Mouse (Mus musculus) liver, postnatal 0 days (tissue): Measurements from ENCODE around the gene Nxpe3. TPM values are rescaled to one million over a fixed set of nuclear protein-coding genes. Genes with fewer than 3 reads are reported as not detected.

Experiments used
- ATAC-seq: fragments of 200-750 bp; cut with Nextera tagmentation; 2 replicates; pipeline ENCODE4 v1.8.0; 2017; ENCODE audit warnings: mild to moderate bottlenecking, moderate library complexity
- DNase-seq: peaks from one replicate; pipeline ENCODE4 v3.0.0-alpha.2; 2016
- H3K27ac ChIP-seq: fragments of 300-500 bp; sonication (generic); 2 replicates; pipeline ENCODE4 v1.5.1; 2014; ENCODE audit warnings: antibody characterized with exemption, moderate library complexity, mild to moderate bottlenecking, low read depth
- H3K27me3 ChIP-seq: fragments of 300-500 bp; sonication (generic); 2 replicates; pipeline ENCODE4 v1.6.1; 2014; ENCODE audit warnings: low read length, control low read depth, mixed read lengths; ENCODE audit not compliant: insufficient read depth
- H3K36me3 ChIP-seq: fragments of 300-500 bp; sonication (generic); replicated peaks from 2 replicates; pipeline ENCODE4 v1.6.1; 2014; ENCODE audit warnings: mild to moderate bottlenecking, control low read depth, low read length, moderate library complexity, mixed read lengths; ENCODE audit not compliant: insufficient read depth
- H3K4me1 ChIP-seq: fragments of 300-500 bp; sonication (generic); 2 replicates; pipeline ENCODE4 v1.6.1; 2014; ENCODE audit warnings: antibody characterized with exemption, mild to moderate bottlenecking, control low read depth; ENCODE audit not compliant: insufficient read depth
- H3K4me2 ChIP-seq: fragments of 300-500 bp; sonication (generic); 2 replicates; pipeline ENCODE4 v1.6.1; 2014; ENCODE audit warnings: low read depth, mild to moderate bottlenecking, low read length, moderate library complexity, mixed read lengths
- H3K4me3 ChIP-seq: fragments of 300-500 bp; sonication (generic); 2 replicates; pipeline ENCODE4 v1.5.1; 2014; ENCODE audit warnings: low read depth, low read length
- H3K9ac ChIP-seq: fragments of 300-500 bp; sonication (generic); replicated peaks from 2 replicates; pipeline ENCODE4 v1.6.1; 2014; ENCODE audit warnings: mild to moderate bottlenecking, moderate library complexity
- H3K9me3 ChIP-seq: fragments of 300-500 bp; sonication (generic); 2 replicates; pipeline ENCODE4 v1.6.1; 2016; ENCODE audit warnings: mild to moderate bottlenecking, control low read depth, low read length, mixed read lengths
- CTCF ChIP-seq: sonication (generic); IDR thresholded peaks from 2 replicates; pipeline ENCODE4 v1.5.1; 2016; ENCODE audit warnings: antibody characterized with exemption, low read depth
- EP300 ChIP-seq: IDR thresholded peaks from 2 replicates; pipeline ENCODE4 v1.6.1; 2016; ENCODE audit warnings: antibody characterized with exemption, low read depth, mild to moderate bottlenecking
- WGBS: fragments of 180-500 bp; shearing (Covaris S2); extraction: QIAGEN DNeasy Blood & Tissue Kit; methylation state at CpG from one replicate; pipeline ENCODE4 v1.1.7; 2014; ENCODE audit not compliant: insufficient replicate concordance; 5-methylcytosine and 5-hydroxymethylcytosine counted together
- polyA plus RNA-seq: library from polyadenylated mRNA; unstranded; fragments of >200 nt; fragmentation: Nextera tagmentation; extraction: Ambion mirVana; gene quantifications from 2 replicates; pipeline ENCODE4 v1.2.1, GENCODE M21; 2015

Gene Nxpe3
- polyA plus RNA-seq, 1 experiment from 2014 or later, result 0.22 TPM

GRCm38 (mm10) chr16:55790326-55790725 lies 104.8 kb downstream of the Nxpe3 start:
- ATAC-seq, result no peak
- no peaks in the 10 kb centered on the region for H3K4me1 ChIP-seq
- no peaks in the 10 kb centered on the region for H3K36me3 ChIP-seq
- WGBS, result 61% methylated on average over 7 of the region's 7 CpGs
- no peaks in the 10 kb centered on the region for H3K27me3 ChIP-seq
- H3K9me3 ChIP-seq, result no peaks in the 10 kb centered on the region
- DNase-seq, result no peak
- H3K4me2 ChIP-seq, result no peak overlapping the region
- H3K9ac ChIP-seq, result no peak overlapping the region
- TF ChIP-seq CTCF, result no peak
- TF ChIP-seq EP300, result no peak
- H3K27ac ChIP-seq, result no peak overlapping the region
- no peak overlapping the region for H3K4me3 ChIP-seq

Other genes with a start within 250 kb of the Nxpe3 start
- 2.7 and 3.2 TPM in 2 replicates for gene Nfkbiz, start 56.4 kb downstream of the Nxpe3 start, polyA plus RNA-seq
- 2.4 and 2.7 TPM in 2 replicates for gene Cep97, start 39.6 kb upstream of the Nxpe3 start, polyA plus RNA-seq
- 446 and 482 TPM in 2 replicates for gene Rpl24, start 71.0 kb upstream of the Nxpe3 start, polyA plus RNA-seq
- gene Zbtb11, start 78.6 kb upstream of the Nxpe3 start, polyA plus RNA-seq, result 5.3 and 6.0 TPM in 2 replicates
- gene Pcnp, start 134.5 kb upstream of the Nxpe3 start, polyA plus RNA-seq, result 61.8 and 64.2 TPM in 2 replicates
- gene Trmt10c, start 142.5 kb upstream of the Nxpe3 start, polyA plus RNA-seq, result 15.2 and 15.7 TPM in 2 replicates
- 7.4 and 10.6 TPM in 2 replicates for gene Senp7, start 153.1 kb upstream of the Nxpe3 start, polyA plus RNA-seq